Mouse (Mus musculus) layer of hippocampus, adult 18-20 months (tissue): Measurements from ENCODE around the gene Dnm3. TPM values are rescaled to one million over a fixed set of nuclear protein-coding genes. Genes with fewer than 3 reads are reported as not detected.

ENCODE experiments used
- DNase-seq, 2 experiments: peaks; one replicate each; pipeline ENCODE4 v3.0.0; 2022; ENCODE audit warnings: low spot score in 2 of 2
- total RNA-seq, 2 experiments: library from RNA; stranded (reverse); gene quantifications; 2 replicates each; pipeline ENCODE4 v1.2.3; 2021

Dnm3 gene
- total RNA-seq, 2 experiments from 2014 or later = 80.5 to 80.9 TPM

- DNase-seq = no peak
Measured at GRCm38 (mm10) chr1:162081693-162082372, 396.0 kb downstream of the Dnm3 start.

GRCm38 (mm10) chr1:162079989-162080388 is 397.8 kb downstream of the Dnm3 start:
- DNase-seq = no peak

- peak; percentile 33 to 60 for DNase-seq
Measured at GRCm38 (mm10) chr1:162077454-162077853, 400.4 kb downstream of the Dnm3 start.

- DNase-seq = no peak
Measured at GRCm38 (mm10) chr1:162076581-162077001, 401.2 kb downstream of the Dnm3 start.

- DNase-seq = no peak
Measured at GRCm38 (mm10) chr1:162075831-162076230, 402.0 kb downstream of the Dnm3 start.

GRCm38 (mm10) chr1:162075416-162075815 is 402.4 kb downstream of the Dnm3 start:
- DNase-seq = no peak

GRCm38 (mm10) chr1:162074626-162075410 is 403.0 kb downstream of the Dnm3 start:
- no peak for DNase-seq

GRCm38 (mm10) chr1:162072917-162073578 is 404.8 kb downstream of the Dnm3 start:
- DNase-seq = no peak

- DNase-seq = no peak
Measured at GRCm38 (mm10) chr1:162053608-162054007, 424.2 kb downstream of the Dnm3 start.

GRCm38 (mm10) chr1:162053186-162053585 is 424.6 kb downstream of the Dnm3 start:
- DNase-seq = no peak

- no peak for DNase-seq
Measured at GRCm38 (mm10) chr1:162052755-162053154, 425.1 kb downstream of the Dnm3 start.

- no peak for DNase-seq
Measured at GRCm38 (mm10) chr1:162052138-162052537, 425.7 kb downstream of the Dnm3 start.

- DNase-seq = no peak
Measured at GRCm38 (mm10) chr1:162051710-162052109, 426.1 kb downstream of the Dnm3 start.

GRCm38 (mm10) chr1:162047673-162048072 is 430.2 kb downstream of the Dnm3 start:
- DNase-seq = no peak

GRCm38 (mm10) chr1:162043788-162044717 is 433.8 kb downstream of the Dnm3 start:
- no peak for DNase-seq

- DNase-seq = no peak
Measured at GRCm38 (mm10) chr1:162043216-162043615, 434.6 kb downstream of the Dnm3 start.

- no peak for DNase-seq
Measured at GRCm38 (mm10) chr1:162042384-162042783, 435.4 kb downstream of the Dnm3 start.

- no peak for DNase-seq
Measured at GRCm38 (mm10) chr1:162040490-162041274, 437.2 kb downstream of the Dnm3 start.

- DNase-seq = no peak
Measured at GRCm38 (mm10) chr1:162039808-162040207, 438.0 kb downstream of the Dnm3 start.

GRCm38 (mm10) chr1:162039011-162039595 is 438.7 kb downstream of the Dnm3 start:
- no peak for DNase-seq
